Mouse (Mus musculus) neural tube, embryonic 15.5 days (tissue): ENCODE measurements around the gene Zmiz1. TPM values are rescaled to one million over a fixed set of nuclear protein-coding genes. Genes with fewer than 3 reads are reported as not detected.

Experiments used
- ATAC-seq: fragments of 200-750 bp; cut with Nextera tagmentation; 2 replicates; pipeline ENCODE4 v1.8.0; 2017; ENCODE audit warnings: mild to moderate bottlenecking, moderate TSS enrichment, moderate library complexity; ENCODE audit not compliant: low FRiP score
- H3K27ac ChIP-seq: fragments of 300-500 bp; sonication (generic); replicated peaks from 2 replicates; pipeline ENCODE4 v1.5.1; 2015; ENCODE audit warnings: mild to moderate bottlenecking, inconsistent platforms
- H3K27me3 ChIP-seq: fragments of 300-500 bp; sonication (generic); replicated peaks from 2 replicates; pipeline ENCODE4 v1.6.1; 2015; ENCODE audit warnings: inconsistent platforms
- H3K36me3 ChIP-seq: fragments of 300-500 bp; sonication (generic); 2 replicates; pipeline ENCODE4 v1.6.1; 2015; ENCODE audit warnings: inconsistent platforms
- H3K4me1 ChIP-seq: fragments of 300-500 bp; sonication (generic); 2 replicates; pipeline ENCODE4 v1.6.1; 2015; ENCODE audit warnings: inconsistent platforms
- H3K4me2 ChIP-seq: fragments of 300-500 bp; sonication (generic); 2 replicates; pipeline ENCODE4 v1.6.1; 2015; ENCODE audit warnings: inconsistent platforms, mild to moderate bottlenecking, moderate library complexity
- H3K4me3 ChIP-seq: fragments of 300-500 bp; sonication (generic); replicated peaks from 2 replicates; pipeline ENCODE4 v1.5.1; 2015; ENCODE audit warnings: mild to moderate bottlenecking, inconsistent platforms
- H3K9ac ChIP-seq: fragments of 300-500 bp; sonication (generic); replicated peaks from 2 replicates; pipeline ENCODE4 v1.6.1; 2015; ENCODE audit warnings: mild to moderate bottlenecking, inconsistent platforms
- H3K9me3 ChIP-seq: fragments of 300-500 bp; sonication (generic); replicated peaks from 2 replicates; pipeline ENCODE4 v1.6.1; 2016; ENCODE audit warnings: inconsistent platforms
- WGBS: fragments of 180-500 bp; shearing (Covaris S2); methylation state at CpG from one replicate; pipeline ENCODE4 v1.1.7; 2015; ENCODE audit warnings: mixed read lengths; 5-methylcytosine and 5-hydroxymethylcytosine counted together
- polyA plus RNA-seq: library from polyadenylated mRNA; unstranded; fragments of >200 nt; fragmentation: Nextera tagmentation; extraction: Ambion mirVana; gene quantifications from 2 replicates; pipeline ENCODE4 v1.2.1, GENCODE M21; 2015

Gene Zmiz1
- polyA plus RNA-seq, 1 experiment from 2014 or later: 54.7 TPM

DNA sequence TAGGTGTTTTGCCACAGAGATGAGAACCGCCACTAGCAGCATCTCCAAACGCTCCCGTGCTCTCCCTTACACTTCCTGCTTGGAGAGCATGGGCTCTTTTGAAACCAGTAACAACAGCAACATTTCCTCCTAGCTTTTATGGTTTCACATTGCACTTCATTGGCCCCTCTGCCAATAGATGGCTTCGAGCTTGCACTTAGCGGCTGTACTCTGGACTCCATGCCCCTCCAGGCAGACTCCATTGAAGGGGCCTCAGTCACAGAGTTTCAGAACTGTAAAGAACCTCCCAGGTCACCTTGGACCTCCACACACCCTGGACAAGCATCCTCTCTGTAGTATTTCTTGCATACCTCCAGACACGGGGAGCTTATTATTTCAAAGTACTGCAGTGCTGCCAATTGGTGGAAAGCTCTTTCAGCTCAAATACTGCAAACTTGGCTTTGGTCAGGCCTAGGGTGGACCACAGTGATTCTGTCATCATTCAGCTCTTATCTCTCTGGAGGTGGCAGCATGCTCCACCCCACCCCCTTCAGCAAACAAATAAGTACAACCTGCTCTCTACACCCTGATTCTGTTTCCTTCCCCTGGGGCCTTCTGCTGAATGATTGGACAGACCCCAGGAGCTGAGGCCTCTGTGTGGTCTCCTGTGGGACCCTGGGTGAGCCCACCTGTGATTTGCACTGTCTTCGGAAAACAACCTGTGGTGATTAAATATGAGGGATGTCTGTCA lies 227.4 kb downstream of the Zmiz1 start:
- no peaks in the 10 kb centered on the region for H3K4me1 ChIP-seq
- WGBS: 54% methylated on average over 7 of the region's 7 CpGs
- H3K4me2 ChIP-seq: no peak overlapping the region
- no peaks in the 10 kb centered on the region for H3K9me3 ChIP-seq
- H3K36me3 ChIP-seq: no peaks in the 10 kb centered on the region
- H3K27me3 ChIP-seq: no peaks in the 10 kb centered on the region
- H3K4me3 ChIP-seq: no peak overlapping the region
- H3K9ac ChIP-seq: no peak overlapping the region
- no peak overlapping the region for H3K27ac ChIP-seq
- no peak for ATAC-seq

DNA sequence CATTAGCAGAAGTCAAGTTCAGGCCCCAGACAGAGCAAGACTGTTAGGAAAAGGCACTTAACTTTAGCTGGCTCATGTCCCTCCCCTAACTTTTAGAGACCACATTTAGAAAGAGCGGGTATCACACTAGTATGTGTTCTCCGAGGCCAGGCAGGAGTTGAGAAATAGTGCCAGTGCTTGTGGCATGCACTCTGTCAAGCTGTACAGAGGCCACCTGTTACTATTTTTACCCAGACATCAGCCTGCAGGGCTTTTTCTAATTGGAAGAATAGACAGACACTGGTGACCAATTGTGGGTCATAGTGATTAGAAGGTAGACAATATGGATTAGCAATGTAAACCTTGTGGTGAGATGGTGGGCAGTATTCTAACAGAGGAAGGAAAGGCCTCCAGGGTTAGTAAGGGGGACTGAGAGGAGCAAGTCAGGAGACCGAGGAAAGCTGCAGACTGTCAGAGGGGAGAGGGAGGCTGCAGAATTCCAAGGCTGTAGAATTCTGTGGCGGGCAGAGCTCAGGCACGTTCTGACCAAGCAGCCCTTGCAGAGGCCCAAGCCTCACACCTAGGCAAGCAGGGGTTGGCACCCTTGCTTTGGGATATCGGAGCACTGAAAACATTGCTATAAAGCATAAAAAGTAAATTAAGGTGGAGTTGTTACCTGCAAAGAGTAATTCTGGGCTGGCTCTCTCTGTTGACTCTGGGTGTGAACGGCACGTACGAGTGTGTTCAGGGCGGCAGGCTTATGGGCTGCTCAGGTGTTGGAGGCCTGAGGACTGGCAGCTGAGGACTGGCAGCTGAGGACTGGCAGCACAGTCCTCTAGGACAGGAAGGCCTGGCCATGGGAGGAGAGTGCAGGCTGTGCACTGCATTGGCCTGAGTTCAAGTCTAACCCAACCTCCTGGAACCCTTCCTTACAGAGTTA lies 228.3 kb downstream of the Zmiz1 start:
- Histone ChIP-seq H3K4me2 (no peak overlapping the region), H3K27ac (no peak overlapping the region), H3K36me3 (no peaks in the 10 kb centered on the region), H3K27me3 (no peaks in the 10 kb centered on the region), H3K9ac (no peak overlapping the region), H3K4me3 (no peak overlapping the region), H3K4me1 (no peaks in the 10 kb centered on the region), H3K9me3 (no peaks in the 10 kb centered on the region)
- WGBS: 85% methylated on average over 10 of the region's 10 CpGs
- ATAC-seq: no peak

DNA sequence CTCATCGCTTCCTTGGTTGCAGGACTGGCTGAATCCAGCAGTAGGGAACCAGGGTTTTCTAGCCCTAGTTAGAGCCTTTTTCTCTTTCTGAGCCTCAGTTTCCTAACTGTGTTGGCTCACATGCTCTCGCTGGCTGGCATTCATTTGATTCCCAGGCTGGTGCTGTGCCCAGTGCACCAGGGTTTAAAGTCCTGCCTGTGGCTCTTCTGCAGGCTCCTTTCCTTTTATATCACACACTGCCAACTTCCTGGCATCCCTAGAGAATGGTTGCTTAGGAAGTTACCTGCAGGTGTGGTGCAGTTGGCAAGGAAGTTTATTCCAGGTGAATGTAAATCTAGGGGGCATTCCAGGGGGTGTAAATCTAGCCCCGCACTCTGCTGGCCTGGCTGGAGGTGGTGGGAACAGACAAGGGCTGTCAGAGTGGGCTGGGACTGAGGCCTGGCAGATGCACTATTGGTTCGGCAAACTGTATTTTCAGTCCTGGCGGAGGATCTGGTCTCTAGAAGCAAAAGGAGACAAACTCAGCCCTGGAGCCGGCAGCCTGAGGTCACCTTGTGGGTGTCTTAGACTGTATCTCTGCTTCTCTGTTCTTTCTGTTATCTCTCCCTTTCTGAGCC lies 234.4 kb downstream of the Zmiz1 start:
- Histone ChIP-seq H3K36me3 (peaks cover 23% of the 10 kb centered on the region), H3K9me3 (no peaks in the 10 kb centered on the region), H3K4me2 (peak overlapping the region; percentile 95), H3K27me3 (no peaks in the 10 kb centered on the region), H3K9ac (no peak overlapping the region), H3K4me1 (peaks cover 29% of the 10 kb centered on the region), H3K4me3 (peak overlapping the region; percentile 87), H3K27ac (peak overlapping the region; percentile 72)
- WGBS: 72% methylated on average over 6 of the region's 6 CpGs
- peak; percentile 54 for ATAC-seq

DNA sequence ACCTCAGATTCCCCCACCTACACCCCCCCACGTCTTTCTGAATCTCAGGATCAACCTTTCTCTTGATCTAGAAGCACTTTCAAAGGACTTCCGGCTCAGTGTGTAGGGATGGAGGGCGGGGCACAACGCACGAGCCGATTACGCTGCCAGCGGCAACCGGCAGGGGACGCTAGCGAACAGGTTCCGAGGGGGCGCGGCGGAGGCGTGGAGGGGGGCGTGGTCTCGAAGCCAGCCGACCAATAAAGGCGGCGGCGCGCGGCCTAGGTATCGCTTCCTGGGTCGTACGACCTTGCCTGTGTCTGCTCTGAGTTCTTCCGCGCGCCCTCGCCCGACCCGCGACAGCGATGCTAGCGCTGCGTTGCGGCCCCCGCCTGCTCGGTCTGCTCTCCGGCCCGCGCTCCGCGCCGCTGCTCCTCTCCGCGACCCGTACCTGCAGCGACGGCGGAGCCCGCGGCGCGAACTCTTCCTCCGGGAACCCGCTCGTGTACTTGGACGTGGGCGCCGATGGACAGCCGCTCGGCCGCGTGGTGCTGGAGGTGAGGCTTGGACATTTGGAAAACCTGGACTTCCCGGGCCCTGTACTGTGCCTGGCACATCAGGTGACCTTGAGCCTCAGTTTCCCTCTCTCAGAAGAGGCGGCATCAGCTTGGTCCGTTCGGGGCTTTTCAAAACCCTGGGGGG lies 235.0 kb downstream of the Zmiz1 start, which contains the start of gene Ppif:
Gene Ppif, plus strand, starts transcription at position 267 of the 681 bp plus-strand sequence.
- Histone ChIP-seq H3K27me3 (no peaks in the 10 kb centered on the region), H3K27ac (peak within 1 kb of the TSS; percentile 75), H3K9ac (peak within 1 kb of the TSS; percentile 82), H3K9me3 (no peaks in the 10 kb centered on the region), H3K36me3 (peaks cover 30% of the 10 kb centered on the region), H3K4me2 (peak within 1 kb of the TSS; percentile 95), H3K4me1 (peaks cover 29% of the 10 kb centered on the region), H3K4me3 (peak within 1 kb of the TSS; percentile 87)
- peak; percentile 94 for ATAC-seq
- WGBS: 0% methylated on average over 61 of the region's 70 CpGs

DNA sequence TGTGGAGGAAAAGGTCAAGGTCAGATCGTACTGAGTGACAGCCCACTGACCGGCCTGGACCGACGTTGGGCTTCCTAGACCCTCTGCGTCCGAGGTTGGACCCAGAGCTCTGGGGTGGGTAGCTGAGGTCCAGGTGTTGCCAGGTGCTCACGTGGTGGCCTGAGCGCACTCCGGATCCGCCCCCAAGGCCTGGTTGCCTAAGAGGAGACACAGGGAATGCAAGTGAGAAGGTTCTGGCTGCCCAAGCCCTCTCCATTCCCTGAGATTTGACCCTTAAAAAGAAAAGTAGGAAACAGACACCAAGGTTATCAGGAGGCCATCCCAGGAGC lies 235.5 kb downstream of the Zmiz1 start:
- H3K36me3 ChIP-seq: peaks cover 35% of the 10 kb centered on the region
- peak overlapping the region; percentile 75; the same call in 1 of the 2 replicates for H3K27ac ChIP-seq
- H3K9ac ChIP-seq: peak overlapping the region; percentile 82
- H3K27me3 ChIP-seq: no peaks in the 10 kb centered on the region
- peak overlapping the region; percentile 95 for H3K4me2 ChIP-seq
- peaks cover 29% of the 10 kb centered on the region for H3K4me1 ChIP-seq
- no peaks in the 10 kb centered on the region for H3K9me3 ChIP-seq
- peak overlapping the region; percentile 87 for H3K4me3 ChIP-seq
- ATAC-seq: peak; percentile 46
- 2% methylated on average over 10 of the region's 10 CpGs for WGBS

DNA sequence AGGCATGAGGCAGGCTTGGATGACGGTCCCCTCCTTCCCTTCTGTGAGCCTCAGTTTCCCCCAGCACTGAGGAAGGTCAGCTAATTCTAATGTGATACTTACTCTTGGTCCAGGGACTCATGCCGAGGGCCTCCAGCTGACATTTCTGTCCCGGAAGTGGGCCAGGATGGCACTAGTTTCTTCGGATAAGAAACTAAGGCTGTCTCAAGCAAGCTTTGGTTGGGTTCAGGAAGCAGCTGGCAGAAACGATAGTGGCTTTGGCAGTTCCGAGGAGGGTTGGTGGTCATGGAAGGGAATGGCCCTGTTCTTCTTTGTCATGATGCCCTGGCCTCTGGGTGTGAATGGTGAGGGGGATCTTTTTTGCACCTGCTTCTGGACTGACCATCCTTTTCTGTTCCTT lies 236.1 kb downstream of the Zmiz1 start:
- no peak for ATAC-seq
- peak overlapping the region; percentile 82 for H3K9ac ChIP-seq
- 78% methylated on average over 6 of the region's 6 CpGs for WGBS
- no peaks in the 10 kb centered on the region for H3K27me3 ChIP-seq
- no peak overlapping the region for H3K27ac ChIP-seq
- peak overlapping the region; percentile 87 for H3K4me3 ChIP-seq
- H3K4me2 ChIP-seq: peak overlapping the region; percentile 95
- H3K4me1 ChIP-seq: peaks cover 29% of the 10 kb centered on the region
- peaks cover 38% of the 10 kb centered on the region for H3K36me3 ChIP-seq
- H3K9me3 ChIP-seq: no peaks in the 10 kb centered on the region

DNA sequence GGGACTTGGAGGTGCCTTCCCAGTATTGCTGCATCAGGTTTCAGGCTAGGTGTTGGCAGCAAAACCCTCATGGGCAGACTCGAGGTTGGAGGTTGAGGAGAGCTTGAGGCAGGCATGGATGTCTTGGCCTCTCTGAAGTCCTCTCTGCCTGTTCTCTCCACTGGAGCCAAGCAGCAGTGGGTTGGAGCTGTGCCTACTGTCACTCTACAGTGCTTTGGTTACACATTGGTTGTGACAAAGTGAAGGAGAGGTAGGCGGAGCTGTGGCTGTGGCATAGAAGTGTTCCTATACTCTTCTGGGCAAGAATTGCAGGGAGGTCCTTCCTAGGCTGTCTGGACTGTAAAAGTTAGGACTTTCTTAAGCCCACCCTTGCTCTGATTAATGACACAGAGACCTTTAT lies 237.4 kb downstream of the Zmiz1 start:
- Histone ChIP-seq H3K36me3 (peaks cover 40% of the 10 kb centered on the region), H3K27ac (no peak overlapping the region), H3K4me2 (no peak overlapping the region), H3K4me1 (peaks cover 29% of the 10 kb centered on the region), H3K9ac (no peak overlapping the region), H3K27me3 (no peaks in the 10 kb centered on the region), H3K9me3 (no peaks in the 10 kb centered on the region), H3K4me3 (no peak overlapping the region)
- WGBS: 92% methylated on average over 2 of the region's 2 CpGs
- ATAC-seq: no peak

DNA sequence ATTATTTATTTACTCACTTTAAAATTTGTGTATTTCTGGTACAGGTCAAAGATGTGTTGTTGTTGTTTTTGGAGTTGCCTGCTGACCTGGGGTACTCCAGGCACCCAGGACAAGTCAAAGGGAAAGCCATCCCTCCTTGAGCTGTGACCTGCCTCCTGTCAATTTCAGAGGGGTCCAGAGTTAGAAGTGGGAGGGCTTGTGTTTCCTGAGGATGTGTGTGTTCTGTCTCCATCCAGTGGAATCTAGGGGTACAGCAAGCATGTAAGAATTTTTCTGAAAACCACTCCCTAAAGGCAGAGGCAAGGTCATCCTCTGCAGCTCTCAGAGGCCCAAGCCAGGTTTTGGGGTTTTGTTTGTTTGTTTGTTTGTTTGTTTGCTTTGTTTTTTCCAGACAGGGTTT lies 243.0 kb downstream of the Zmiz1 start:
- peak; percentile 29 for ATAC-seq
- no peaks in the 10 kb centered on the region for H3K27me3 ChIP-seq

DNA sequence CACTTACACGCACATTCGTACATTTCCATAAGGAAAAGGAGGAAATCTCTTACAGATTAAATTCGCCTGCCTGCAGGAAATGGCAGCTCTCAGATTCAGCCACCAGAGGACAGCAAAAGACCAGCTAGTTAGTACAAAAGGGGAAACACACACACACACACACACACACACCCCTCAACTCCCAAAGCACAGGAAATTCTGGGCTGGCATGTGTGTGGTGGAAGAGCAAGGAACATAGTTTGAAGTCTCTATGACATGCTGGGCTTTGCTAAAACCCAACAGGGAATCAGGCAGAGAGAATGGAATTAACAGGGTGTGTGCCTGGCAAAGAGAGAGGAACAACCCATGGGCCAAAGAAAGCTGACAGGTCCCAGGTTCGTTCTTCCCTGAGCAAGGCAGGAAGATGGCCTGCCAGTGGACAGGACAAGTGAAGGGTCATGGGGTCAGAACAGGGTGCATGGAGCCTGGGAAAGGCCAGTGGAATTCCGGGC lies 248.8 kb downstream of the Zmiz1 start:
- Histone ChIP-seq H3K9me3 (no peaks in the 10 kb centered on the region), H3K27me3 (no peaks in the 10 kb centered on the region), H3K36me3 (no peaks in the 10 kb centered on the region), H3K4me2 (no peak overlapping the region), H3K4me3 (no peak overlapping the region), H3K4me1 (peaks cover 12% of the 10 kb centered on the region; the same call in 1 of the 2 replicates), H3K9ac (no peak overlapping the region), H3K27ac (no peak overlapping the region)
- 83% methylated on average over 5 of the region's 5 CpGs for WGBS
- no peak for ATAC-seq

More for the DNA sequence above, 243.0 kb downstream of the Zmiz1 start:
- no peak overlapping the region for H3K4me2 ChIP-seq
- H3K4me3 ChIP-seq: no peak overlapping the region
- H3K4me1 ChIP-seq: no peaks in the 10 kb centered on the region
- H3K9ac ChIP-seq: no peak overlapping the region
- H3K27ac ChIP-seq: no peak overlapping the region
- peaks cover 30% of the 10 kb centered on the region for H3K36me3 ChIP-seq
- H3K9me3 ChIP-seq: no peaks in the 10 kb centered on the region

DNA sequence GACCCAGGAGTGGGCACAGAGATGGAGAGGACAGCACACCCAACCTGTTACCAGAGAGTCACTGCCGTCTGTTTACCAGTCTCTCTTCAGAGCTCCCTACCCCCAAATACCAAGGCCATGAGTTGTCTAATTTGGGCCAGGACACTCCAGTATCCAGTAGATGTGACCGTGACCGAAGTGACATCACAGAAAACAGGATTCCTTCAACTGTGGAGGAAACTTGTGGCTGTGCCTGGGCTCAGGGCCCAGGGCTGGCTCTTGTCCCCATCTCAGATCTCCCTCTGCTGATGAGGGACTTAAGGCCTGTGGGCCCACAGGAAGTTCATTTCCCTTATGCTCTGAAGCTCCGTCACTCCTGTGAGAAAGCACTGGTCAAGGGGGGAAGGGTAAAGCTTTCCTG lies 249.5 kb downstream of the Zmiz1 start:
- Histone ChIP-seq H3K4me2 (no peak overlapping the region), H3K4me1 (peaks cover 12% of the 10 kb centered on the region; the same call in 1 of the 2 replicates), H3K36me3 (no peaks in the 10 kb centered on the region), H3K9me3 (no peaks in the 10 kb centered on the region), H3K9ac (no peak overlapping the region), H3K4me3 (no peak overlapping the region), H3K27me3 (no peaks in the 10 kb centered on the region), H3K27ac (no peak overlapping the region)
- ATAC-seq: no peak
- WGBS: 85% methylated on average over 4 of the region's 4 CpGs

DNA sequence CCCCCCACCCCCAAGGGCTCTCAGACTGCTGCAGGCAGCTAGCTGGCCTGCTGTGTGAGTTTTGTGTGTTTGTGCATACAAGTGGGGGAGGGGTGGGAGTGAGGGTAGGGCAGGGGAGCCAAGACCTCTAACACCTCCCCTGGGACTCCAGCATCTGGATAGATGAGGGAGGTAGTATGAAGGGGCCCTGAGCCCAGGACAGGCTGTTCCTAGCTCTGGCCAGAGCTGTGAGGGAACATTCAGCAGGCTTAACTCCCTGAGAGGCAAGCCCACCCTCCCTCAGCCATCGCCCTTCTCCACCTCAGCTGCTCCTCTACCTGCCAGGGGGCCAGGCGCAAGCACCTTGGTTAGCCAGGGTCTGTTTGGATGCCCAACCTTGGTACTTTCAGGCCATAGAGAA lies 249.9 kb downstream of the Zmiz1 start:
- ATAC-seq: no peak

More for the DNA sequence above, 249.9 kb downstream of the Zmiz1 start:
- Histone ChIP-seq H3K4me1 (peaks cover 12% of the 10 kb centered on the region; the same call in 1 of the 2 replicates), H3K27me3 (no peaks in the 10 kb centered on the region), H3K4me2 (no peak overlapping the region), H3K36me3 (no peaks in the 10 kb centered on the region), H3K9ac (no peak overlapping the region), H3K9me3 (no peaks in the 10 kb centered on the region), H3K27ac (no peak overlapping the region), H3K4me3 (no peak overlapping the region)
- 94% methylated on average over 2 of the region's 2 CpGs for WGBS
